Mouse (Mus musculus) MEL (cell line): ENCODE results near the gene Tert. TPM values are rescaled to one million over a fixed set of nuclear protein-coding genes. Genes with fewer than 3 reads are reported as not detected.

ENCODE experiments used
- DNase-seq: peaks from one replicate; pipeline ENCODE4 v3.0.0; 2011; ENCODE audit warnings: low read depth, low spot score
- H3K27ac ChIP-seq: 2 replicates; pipeline ENCODE4 v1.5.1; 2012; ENCODE audit warnings: low read depth, mild to moderate bottlenecking, control low read depth, low read length, moderate library complexity; ENCODE audit not compliant: control insufficient read depth
- H3K27me3 ChIP-seq, 2 experiments: fragments of 150-350 bp in 1 of 2; sonication (generic) in 1 of 2; 2 replicates each; pipeline ENCODE4 v1.6.1; 2012; ENCODE audit warnings: low read length in 2 of 2, mild to moderate bottlenecking in 2 of 2, improper control_type of control experiment in 1 of 2, moderate library complexity in 1 of 2; ENCODE audit not compliant: insufficient read depth in 2 of 2, control insufficient read depth in 1 of 2
- H3K36me3 ChIP-seq, 2 experiments: 2 replicates each; pipeline ENCODE4 v1.6.1; 2012 to 2014; ENCODE audit warnings: low read length in 2 of 2, improper control_type of control experiment in 1 of 2, inconsistent platforms in 1 of 2, mild to moderate bottlenecking in 1 of 2; ENCODE audit not compliant: insufficient read depth in 2 of 2, control insufficient read depth in 1 of 2
- H3K4me1 ChIP-seq, 2 experiments: fragments of 150-350 bp in 1 of 2; sonication (generic) in 1 of 2; 2 replicates each; pipeline ENCODE4 v1.6.1; 2012; ENCODE audit warnings: low read length in 2 of 2, improper control_type of control experiment in 1 of 2, mild to moderate bottlenecking in 1 of 2; ENCODE audit not compliant: insufficient read depth in 2 of 2, control insufficient read depth in 1 of 2
- H3K4me3 ChIP-seq, 2 experiments: fragments of 150-350 bp in 1 of 2; sonication (generic) in 1 of 2; 2 replicates each; pipeline ENCODE4 v1.5.1; 2012; ENCODE audit warnings: low read depth in 2 of 2, low read length in 2 of 2, mild to moderate bottlenecking in 2 of 2, moderate library complexity in 2 of 2, control low read depth in 1 of 2, improper control_type of control experiment in 1 of 2; ENCODE audit not compliant: control insufficient read depth in 1 of 2, insufficient read depth in 1 of 2
- H3K79me2 ChIP-seq: 2 replicates; pipeline ENCODE4 v1.6.1; 2012; ENCODE audit warnings: mild to moderate bottlenecking, low read length, moderate library complexity; ENCODE audit not compliant: control insufficient read depth, poor library complexity, insufficient read depth
- H3K9ac ChIP-seq: 2 replicates; pipeline ENCODE4 v1.6.1; 2012; ENCODE audit warnings: low read depth, mild to moderate bottlenecking, control low read depth, low read length, moderate library complexity; ENCODE audit not compliant: control insufficient read depth, poor library complexity, severe bottlenecking
- H3K9me3 ChIP-seq: fragments of 150-350 bp; sonication (generic); replicated peaks from 2 replicates; pipeline ENCODE4 v1.6.1; 2012; ENCODE audit warnings: mild to moderate bottlenecking, low read length, improper control_type of control experiment, moderate library complexity; ENCODE audit not compliant: insufficient read depth
- HCFC1 ChIP-seq: IDR thresholded peaks from 2 replicates; pipeline ENCODE4 v1.6.1; 2012; ENCODE audit warnings: low read depth, mild to moderate bottlenecking, inconsistent platforms, low read length, improper control_type of control experiment, moderate library complexity
- JUND ChIP-seq: IDR thresholded peaks from 2 replicates; pipeline ENCODE4 v1.6.1; 2011; ENCODE audit warnings: low read depth, mild to moderate bottlenecking, improper control_type of control experiment, low read length
- MAZ ChIP-seq: IDR thresholded peaks from 2 replicates; pipeline ENCODE4 v1.6.1; 2012; ENCODE audit warnings: low read depth, mild to moderate bottlenecking, inconsistent platforms, low read length, improper control_type of control experiment
- POLR2AphosphoS5 ChIP-seq: IDR thresholded peaks from 2 replicates; pipeline ENCODE4 v1.6.1; 2012; ENCODE audit warnings: low read depth, borderline replicate concordance, mild to moderate bottlenecking, inconsistent platforms, low read length, moderate library complexity, mixed read lengths
- RAD21 ChIP-seq: IDR thresholded peaks from 2 replicates; pipeline ENCODE4 v1.6.1; 2011; ENCODE audit warnings: mild to moderate bottlenecking, low read depth, low read length, improper control_type of control experiment
- SMC3 ChIP-seq: IDR thresholded peaks from 2 replicates; pipeline ENCODE4 v1.6.1; 2011; ENCODE audit warnings: low read depth, low read length, improper control_type of control experiment
- TAL1 ChIP-seq: IDR thresholded peaks from 2 replicates; pipeline ENCODE4 v1.6.1; 2012; ENCODE audit warnings: mild to moderate bottlenecking, inconsistent platforms, low read length, moderate library complexity, mixed read lengths
- USF2 ChIP-seq, 2 experiments: IDR thresholded peaks; 2 replicates each; pipeline ENCODE4 v1.6.1; 2011 to 2012; ENCODE audit warnings: improper control_type of control experiment in 2 of 2, low read length in 2 of 2, borderline replicate concordance in 1 of 2, inconsistent platforms in 1 of 2, low read depth in 1 of 2, mild to moderate bottlenecking in 1 of 2; ENCODE audit not compliant: insufficient read depth in 1 of 2
- ZNF384 ChIP-seq: IDR thresholded peaks from 2 replicates; pipeline ENCODE4 v1.6.1; 2012; ENCODE audit warnings: low read depth, mild to moderate bottlenecking, inconsistent platforms, low read length, improper control_type of control experiment
- polyA plus RNA-seq, 2 experiments: library from polyadenylated mRNA; stranded (reverse) in 1 of 2; unstranded in 1 of 2; fragments of >175 nt in 1 of 2; fragments of >200 nt in 1 of 2; gene quantifications; 2 replicates each; pipeline versions ENCODE4 v1.2.1 to v1.2.4; 2012; ENCODE audit warnings: low replicate concordance in 2 of 2, low read depth in 1 of 2; ENCODE audit not compliant: insufficient read length in 2 of 2, insufficient read depth in 1 of 2, missing spikeins in 1 of 2
- total RNA-seq: library from RNA; depleted of rRNA; stranded (reverse); fragments of 300-350 nt; gene quantifications from 2 replicates; pipeline ENCODE4 v1.2.3, GENCODE M21; 2012; rRNA removed

Gene Tert
- total and polyA plus RNA-seq, 3 experiments, result 1.2 to 2.0 TPM; not detected in 1

DNA sequence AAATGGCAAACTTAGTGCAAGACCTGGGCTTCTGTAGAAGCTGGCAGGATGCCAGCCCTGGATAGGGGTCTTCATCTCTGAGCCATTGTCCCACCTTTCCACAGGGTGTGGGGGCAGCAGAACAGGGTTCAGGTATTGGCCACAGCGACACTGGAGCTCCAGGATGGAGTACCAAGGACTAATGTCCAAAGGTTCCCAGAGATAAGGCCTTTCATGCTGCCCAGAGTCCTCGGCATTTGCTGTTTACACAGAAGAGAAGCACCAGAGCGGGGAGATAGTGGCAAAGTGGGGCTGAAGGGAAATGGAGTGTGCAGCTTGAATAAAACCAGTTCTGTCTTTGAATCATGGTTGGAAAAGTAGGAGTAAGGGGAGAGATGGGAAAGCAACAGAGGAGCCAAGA lies 69.8 kb downstream of the Tert start:
- no peaks in the 10 kb centered on the region for H3K9me3 ChIP-seq
- no peak overlapping the region for H3K4me3 ChIP-seq
- H3K4me1 ChIP-seq, result peaks cover 0 to 5% of the 10 kb centered on the region in 2 experiments; a peak in 1 of 4 replicates
- H3K9ac ChIP-seq, result no peak overlapping the region
- no peak overlapping the region for H3K27ac ChIP-seq
- no peak for DNase-seq
- H3K36me3 ChIP-seq, result peaks cover 0 to 3% of the 10 kb centered on the region in 2 experiments; a peak in 2 of 4 replicates
- TF ChIP-seq SMC3, result no peak
- no peak for TF ChIP-seq TAL1
- TF ChIP-seq ZNF384, result no peak
- no peak for TF ChIP-seq JUND
- TF ChIP-seq MAZ, result no peak
- TF ChIP-seq USF2 (IDR thresholded peaks at IDR 0.05; ENCODE audit: borderline replicate concordance in 1 of 2, insufficient read depth in 1 of 2, low read depth in 1 of 2, low read length in 2 of 2), result no peak
- no peak for TF ChIP-seq HCFC1
- TF ChIP-seq RAD21, result no peak
- no peak for TF ChIP-seq POLR2AphosphoS5
- no peaks in the 10 kb centered on the region for H3K79me2 ChIP-seq
- H3K27me3 ChIP-seq, result peaks cover 0 to 1% of the 10 kb centered on the region in 2 experiments; a peak in 2 of 4 replicates

Other genes starting within 250 kb of the Tert start
- gene Lpcat1, start 159.7 kb upstream of the Tert start, total RNA-seq, result 30.5 and 38.8 TPM in 2 replicates
- 10 to 100 TPM in 1 of 2 experiments, not detected in 1; 31.5 TPM for gene Lpcat1, start 159.7 kb upstream of the Tert start, polyA plus RNA-seq
- gene Slc6a3, start 90.2 kb upstream of the Tert start, total RNA-seq, result 0.07 and 0.08 TPM in 2 replicates
- under 1 TPM in 1 of 2 experiments, not detected in 1; 0.10 TPM for gene Slc6a3, start 90.2 kb upstream of the Tert start, polyA plus RNA-seq
- 175 and 197 TPM in 2 replicates for gene Clptm1l, start 22.9 kb upstream of the Tert start, total RNA-seq
- 100 to 1,000 TPM; 104 to 201 TPM for gene Clptm1l, start 22.9 kb upstream of the Tert start, polyA plus RNA-seq
- gene Slc6a18, start 51.1 kb downstream of the Tert start, total RNA-seq, result not detected in 2 replicates
- not detected for gene Slc6a18, start 51.1 kb downstream of the Tert start, polyA plus RNA-seq
- not detected in 2 replicates for gene Slc6a19, start 78.0 kb downstream of the Tert start, total RNA-seq
- not detected for gene Slc6a19, start 78.0 kb downstream of the Tert start, polyA plus RNA-seq
- 3.1 and 3.5 TPM in 2 replicates for gene Slc12a7, start 106.2 kb downstream of the Tert start, total RNA-seq
- gene Slc12a7, start 106.2 kb downstream of the Tert start, polyA plus RNA-seq, result 1 to 10 TPM in 1 of 2 experiments, not detected in 1; 6.9 TPM
- not detected in 2 replicates for gene Nkd2, start 220.7 kb downstream of the Tert start, total RNA-seq
- gene Nkd2, start 220.7 kb downstream of the Tert start, polyA plus RNA-seq, result not detected